Mouse (Mus musculus) kidney, adult 2 months (tissue): Measurements from ENCODE around the gene Stk11.

ENCODE experiments used
- CTCF ChIP-seq: fragments of 200-500 bp; conservative IDR thresholded peaks from 2 replicates; pipeline ENCODE4 v1.5.1; 2011; ENCODE audit warnings: low read depth, mild to moderate bottlenecking, control low read depth, low read length, moderate library complexity, mixed read lengths; ENCODE audit not compliant: insufficient read depth, insufficient read length
- POLR2A ChIP-seq: fragments of 200-500 bp; IDR thresholded peaks from one replicate; pipeline ENCODE4 v1.6.1; 2011; ENCODE audit warnings: low read depth, low read length, control low read depth

- peak; percentile 1 for TF ChIP-seq POLR2A
- TF ChIP-seq CTCF = no peak
Observed at GRCm38 (mm10) chr10:80159021-80159560, 43.5 kb downstream of the Stk11 start.
